Mouse (Mus musculus) stomach, postnatal 0 days (tissue): Measurements from ENCODE around the gene Ppm1k. TPM values are rescaled to one million over a fixed set of nuclear protein-coding genes. Genes with fewer than 3 reads are reported as not detected.

Experiments used
- ATAC-seq: fragments of 200-750 bp; cut with Nextera tagmentation; 2 replicates; pipeline ENCODE4 v1.8.0; 2017; ENCODE audit not compliant: low FRiP score, low TSS enrichment
- DNase-seq: peaks from one replicate; pipeline ENCODE4 v3.0.0-alpha.2; 2016; ENCODE audit warnings: low spot score
- H3K27ac ChIP-seq: fragments of 300-500 bp; sonication (generic); replicated peaks from 2 replicates; pipeline ENCODE4 v1.5.1; 2014; ENCODE audit warnings: mild to moderate bottlenecking, control low read depth
- H3K27me3 ChIP-seq: fragments of 300-500 bp; sonication (generic); 2 replicates; pipeline ENCODE4 v1.6.1; 2014; ENCODE audit warnings: low read length; ENCODE audit not compliant: control insufficient read depth, insufficient read depth
- H3K36me3 ChIP-seq: fragments of 300-500 bp; sonication (generic); 2 replicates; pipeline ENCODE4 v1.6.1; 2014; ENCODE audit warnings: low read length, mixed read lengths; ENCODE audit not compliant: control insufficient read depth, insufficient read depth
- H3K4me1 ChIP-seq: fragments of 300-500 bp; sonication (generic); replicated peaks from 2 replicates; pipeline ENCODE4 v1.6.1; 2014; ENCODE audit warnings: antibody characterized with exemption; ENCODE audit not compliant: control insufficient read depth, insufficient read depth
- H3K4me2 ChIP-seq: fragments of 300-500 bp; sonication (generic); replicated peaks from 2 replicates; pipeline ENCODE4 v1.6.1; 2014; ENCODE audit warnings: low read depth, mild to moderate bottlenecking, control low read depth, moderate library complexity
- H3K4me3 ChIP-seq: fragments of 300-500 bp; sonication (generic); 2 replicates; pipeline ENCODE4 v1.5.1; 2014; ENCODE audit warnings: low read depth, low read length, control low read depth
- H3K9ac ChIP-seq: fragments of 300-500 bp; sonication (generic); 2 replicates; pipeline ENCODE4 v1.6.1; 2014; ENCODE audit warnings: mild to moderate bottlenecking, low read length, control low read depth, mixed read lengths
- H3K9me3 ChIP-seq: fragments of 300-500 bp; sonication (generic); 2 replicates; pipeline ENCODE4 v1.6.1; 2016; ENCODE audit warnings: low read length; ENCODE audit not compliant: control insufficient read depth
- CTCF ChIP-seq: IDR thresholded peaks from 2 replicates; pipeline ENCODE4 v1.5.1; 2016; ENCODE audit warnings: antibody characterized with exemption, low read depth, mild to moderate bottlenecking, moderate library complexity
- EP300 ChIP-seq: optimal IDR thresholded peaks from 2 replicates; pipeline ENCODE3; 2016; ENCODE audit warnings: antibody characterized with exemption
- WGBS: fragments of 180-500 bp; shearing (Covaris S2); extraction: QIAGEN DNeasy Blood & Tissue Kit; methylation state at CpG from one replicate; pipeline ENCODE4 v1.1.7; 2014; 5-methylcytosine and 5-hydroxymethylcytosine counted together
- polyA plus RNA-seq: library from polyadenylated mRNA; unstranded; fragments of >200 nt; fragmentation: Nextera tagmentation; extraction: Ambion mirVana; gene quantifications from 2 replicates; pipeline ENCODE4 v1.2.1, GENCODE M21; 2015

Ppm1k gene
- polyA plus RNA-seq: 1.3 and 1.7 TPM in 2 replicates

DNA sequence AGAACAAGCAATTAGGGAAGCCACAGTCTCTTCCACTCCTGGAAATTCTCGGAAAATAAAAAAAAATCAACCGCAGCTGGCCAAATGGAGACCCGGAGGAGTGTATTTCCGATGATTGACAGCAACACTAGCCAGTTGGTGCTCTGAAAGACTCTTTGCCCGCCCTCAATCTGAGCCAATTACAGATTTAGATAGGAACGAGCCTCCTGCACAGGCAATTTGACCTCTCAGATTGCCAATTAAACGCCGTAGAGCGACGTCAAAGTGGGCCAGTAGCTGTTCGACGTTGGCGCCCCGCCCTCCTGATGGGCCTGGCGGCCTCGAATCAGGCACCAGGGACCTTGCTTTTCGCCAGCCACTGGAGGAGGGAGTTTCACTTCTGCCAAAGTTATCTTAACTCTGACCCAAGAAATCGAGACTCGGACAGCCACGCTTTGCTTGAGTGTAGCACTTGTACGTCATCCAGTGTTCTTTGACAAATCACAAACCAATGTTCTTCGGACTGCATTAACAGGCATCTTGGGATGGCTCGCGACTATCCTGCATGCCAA, at the start of gene Ppm1k:
Ppm1k (minus strand) TSS at position 83 of the 551 bp plus-strand sequence.
- ATAC-seq (peak; percentile 100), DNase-seq (peak; percentile 98)
- Histone ChIP-seq H3K4me1 (no peaks in the 10 kb centered on the region), H3K9me3 (no peaks in the 10 kb centered on the region), H3K36me3 (no peaks in the 10 kb centered on the region), H3K9ac (peak within 1 kb of the TSS; percentile 68), H3K4me2 (peak within 1 kb of the TSS; percentile 90), H3K27ac (peak within 1 kb of the TSS; percentile 91), H3K4me3 (peak within 1 kb of the TSS; percentile 71), H3K27me3 (no peaks in the 10 kb centered on the region)
- WGBS: under 1% methylated on average over 24 of the region's 24 CpGs
- TF ChIP-seq CTCF (no peak), EP300 (no peak)

- no peak for ATAC-seq
Observed at GRCm38 (mm10) chr6:57582356-57582755, 47.1 kb upstream of the Ppm1k start.

DNA sequence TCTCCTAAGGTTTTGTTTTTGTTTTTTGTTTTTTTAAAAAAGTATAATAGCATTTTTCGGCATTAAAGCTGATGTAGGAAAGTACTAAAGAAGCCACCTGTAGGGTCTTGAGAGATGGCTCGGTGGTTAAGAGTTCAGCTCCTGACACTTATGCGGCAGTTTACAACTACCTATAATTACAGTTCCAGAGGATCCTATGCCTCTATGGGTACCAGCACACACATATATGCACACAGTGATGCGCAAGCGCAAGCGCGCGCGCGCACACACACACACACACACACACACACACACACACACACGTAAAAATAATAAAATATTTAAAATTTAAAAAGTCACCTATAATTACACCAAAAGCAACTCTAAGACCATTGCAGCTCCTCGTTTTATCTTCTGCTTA, 46.3 kb upstream of the Ppm1k start:
- H3K27ac ChIP-seq: no peak overlapping the region; the same call in 1 of the 2 replicates
- ATAC-seq (no peak), DNase-seq (no peak)
- peak overlapping the region; percentile 81 for H3K4me2 ChIP-seq
- no peaks in the 10 kb centered on the region for H3K9me3 ChIP-seq
- no peak for TF ChIP-seq CTCF
- TF ChIP-seq EP300: no peak
- H3K27me3 ChIP-seq: no peaks in the 10 kb centered on the region
- H3K4me3 ChIP-seq: peak overlapping the region; percentile 73
- no peaks in the 10 kb centered on the region for H3K36me3 ChIP-seq
- peak overlapping the region; percentile 70 for H3K9ac ChIP-seq
- 82% methylated on average over 12 of the region's 12 CpGs for WGBS
- no peaks in the 10 kb centered on the region for H3K4me1 ChIP-seq

More at GRCm38 (mm10) chr6:57582356-57582755, 47.1 kb upstream of the Ppm1k start:
- Histone ChIP-seq H3K27ac (no peak overlapping the region), H3K27me3 (no peaks in the 10 kb centered on the region), H3K9ac (no peak overlapping the region), H3K4me3 (no peak overlapping the region), H3K4me1 (no peaks in the 10 kb centered on the region), H3K36me3 (no peaks in the 10 kb centered on the region), H3K4me2 (0 out of 2 replicates have a peak overlapping the region, but pooled peaks have one; percentile 11), H3K9me3 (no peaks in the 10 kb centered on the region)
- whole genome bisulfite sequencing: 54% methylated on average over 4 of the region's 4 CpGs
- no peak for TF ChIP-seq EP300
- no peak for TF ChIP-seq CTCF
- no peak for DNase-seq

- H3K4me2 ChIP-seq: peak within 1 kb of the TSS; percentile 81
- no peaks in the 10 kb centered on the region for H3K27me3 ChIP-seq
- TF ChIP-seq CTCF: no peak
- H3K9me3 ChIP-seq: no peaks in the 10 kb centered on the region
- no peaks in the 10 kb centered on the region for H3K4me1 ChIP-seq
- peak within 1 kb of the TSS; percentile 73 for H3K4me3 ChIP-seq
- DNase-seq: peak; percentile 61
- WGBS: 2% methylated on average over 16 of the region's 16 CpGs
- H3K27ac ChIP-seq: peak within 1 kb of the TSS; percentile 90
- no peaks in the 10 kb centered on the region for H3K36me3 ChIP-seq
- H3K9ac ChIP-seq: peak within 1 kb of the TSS; percentile 70
- ATAC-seq: peak; percentile 81
Observed at GRCm38 (mm10) chr6:57580881-57581548, 45.7 kb upstream of the Ppm1k start, which contains the start of gene Herc6. Herc6 (plus strand) TSS chr6:57581000.

- H3K9ac ChIP-seq: no peak overlapping the region
- ATAC-seq (no peak), DNase-seq (no peak)
- H3K4me1 ChIP-seq: no peaks in the 10 kb centered on the region
- no peaks in the 10 kb centered on the region for H3K9me3 ChIP-seq
- H3K27ac ChIP-seq: no peak overlapping the region
- no peak overlapping the region for H3K4me2 ChIP-seq
- H3K4me3 ChIP-seq: no peak overlapping the region
- H3K27me3 ChIP-seq: no peaks in the 10 kb centered on the region
- TF ChIP-seq CTCF: no peak
- TF ChIP-seq EP300: no peak
- H3K36me3 ChIP-seq: no peaks in the 10 kb centered on the region
Observed at GRCm38 (mm10) chr6:57571587-57571986, 36.3 kb upstream of the Ppm1k start.
